Mouse (Mus musculus) left cerebral cortex, adult 11 months (tissue): Measurements from ENCODE around the gene Aph1b.

Source experiments
- DNase-seq: peaks from one replicate; pipeline ENCODE4 v3.0.0; 2022; ENCODE audit warnings: low spot score

The Aph1b gene

GRCm38 (mm10) chr9:66739516-66739915, 55.8 kb downstream of the Aph1b start:
- DNase-seq = no peak

- no peak for DNase-seq
These were observed 58.7 kb downstream of the Aph1b start for GRCm38 (mm10) chr9:66736551-66736950.

GRCm38 (mm10) chr9:66736016-66736415, 59.3 kb downstream of the Aph1b start:
- DNase-seq = no peak

GRCm38 (mm10) chr9:66735122-66735521, 60.2 kb downstream of the Aph1b start:
- DNase-seq = no peak

GRCm38 (mm10) chr9:66734568-66734967, 60.7 kb downstream of the Aph1b start:
- no peak for DNase-seq

GRCm38 (mm10) chr9:66732791-66733691, 62.2 kb downstream of the Aph1b start:
- peak; percentile 59 for DNase-seq

- no peak for DNase-seq
These were observed 64.0 kb downstream of the Aph1b start for GRCm38 (mm10) chr9:66731284-66731683.

- no peak for DNase-seq
These were observed 64.7 kb downstream of the Aph1b start for GRCm38 (mm10) chr9:66730556-66730955.

- no peak for DNase-seq
These were observed 68.0 kb downstream of the Aph1b start for GRCm38 (mm10) chr9:66727333-66727732.

GRCm38 (mm10) chr9:66725591-66725990, 69.7 kb downstream of the Aph1b start:
- no peak for DNase-seq
